Mouse (Mus musculus) hematopoietic stem cell, adult 5-6 weeks (primary cell): ENCODE measurements around the gene Rnf20. TPM values are rescaled to one million over a fixed set of nuclear protein-coding genes. Genes with fewer than 3 reads are reported as not detected.
A peak's percentile ranks its signal among the peaks of the same experiment; 100 is the strongest.
"Not testable (repeated sequence)": the region's sequence is repeated elsewhere in the genome, so short reads cannot be mapped to it uniquely, and the experiment has no call there.

Experiments used
- ATAC-seq, 2 experiments: fragments of 125-278 bp in 1 of 2; replicated peaks in 1 of 2; 2 replicates each; pipeline ENCODE4 v1.8.0; 2016 to 2017; ENCODE audit warnings: inconsistent platforms in 2 of 2, mild to moderate bottlenecking in 2 of 2, moderate number of reproducible peaks in 2 of 2, low read depth in 1 of 2, moderate TSS enrichment in 1 of 2; ENCODE audit not compliant: low FRiP score in 2 of 2, poor library complexity in 2 of 2, severe bottlenecking in 2 of 2, insufficient read depth in 1 of 2, low TSS enrichment in 1 of 2
- total RNA-seq: library from RNA; stranded (forward); fragments of 172-1452, 232-1000 nt; gene quantifications from 2 replicates; pipeline ENCODE4 v1.2.3, GENCODE M21; 2017

Gene Rnf20
- total RNA-seq = 164 and 171 TPM in 2 replicates

GRCm38 (mm10) chr4:49631319-49632138 lies at the start of gene Rnf20:
Gene Rnf20, plus strand, starts transcription at chr4:49632006.
- ATAC-seq = peak; percentile 92 to 96

GRCm38 (mm10) chr4:49583965-49584831 lies 47.6 kb upstream of the Rnf20 start:
- no peak for ATAC-seq

GRCm38 (mm10) chr4:49585524-49586101 lies 46.2 kb upstream of the Rnf20 start:
- no peak for ATAC-seq

- no peak for ATAC-seq
These were observed 45.0 kb upstream of the Rnf20 start for GRCm38 (mm10) chr4:49586811-49587210.

GRCm38 (mm10) chr4:49590152-49590551 lies 41.7 kb upstream of the Rnf20 start:
- ATAC-seq = no peak

- peak; percentile 48 to 72 for ATAC-seq
These were observed 35.0 kb upstream of the Rnf20 start for GRCm38 (mm10) chr4:49596846-49597182.

GRCm38 (mm10) chr4:49597183-49598100 lies 34.4 kb upstream of the Rnf20 start, which contains the start of gene Tmem246:
Gene Tmem246, minus strand, starts transcription at chr4:49597876.
- peak; percentile 63 to 82 for ATAC-seq

- no peak for ATAC-seq
These were observed 28.6 kb upstream of the Rnf20 start for GRCm38 (mm10) chr4:49603161-49603560.

GRCm38 (mm10) chr4:49604016-49604546 lies 27.7 kb upstream of the Rnf20 start:
- ATAC-seq = no peak

- ATAC-seq = no peak
These were observed 27.2 kb upstream of the Rnf20 start for GRCm38 (mm10) chr4:49604616-49605015.

- ATAC-seq = no peak; a peak in 1 of 4 replicates
These were observed 26.3 kb upstream of the Rnf20 start for GRCm38 (mm10) chr4:49605459-49605858.

- ATAC-seq = peak; percentile 86 to 88
These were observed 14.9 kb upstream of the Rnf20 start for GRCm38 (mm10) chr4:49616924-49617323.

GRCm38 (mm10) chr4:49619861-49620260 lies 11.9 kb upstream of the Rnf20 start:
- peak; percentile 74 to 91 for ATAC-seq

- ATAC-seq = no peak
These were observed 9.5 kb upstream of the Rnf20 start for GRCm38 (mm10) chr4:49622272-49622671.

GRCm38 (mm10) chr4:49623916-49624315 lies 7.9 kb upstream of the Rnf20 start:
- no peak for ATAC-seq

GRCm38 (mm10) chr4:49624969-49625368 lies 6.8 kb upstream of the Rnf20 start:
- not testable (repeated sequence) for ATAC-seq

GRCm38 (mm10) chr4:49626973-49627372 lies 4.8 kb upstream of the Rnf20 start:
- ATAC-seq = peak; percentile 37 to 63; a peak in 1 of 4 replicates
